Mouse (Mus musculus): ENCODE results near the gene Tiam1. TPM values are rescaled to one million over a fixed set of nuclear protein-coding genes. Genes with fewer than 3 reads are reported as not detected.

Tiam1 gene
- polyA plus RNA-seq (2016; fragmentation: Nextera tagmentation; extraction: Ambion mirVana), result 49.5 and 59.7 TPM in 2 replicates

DNA sequence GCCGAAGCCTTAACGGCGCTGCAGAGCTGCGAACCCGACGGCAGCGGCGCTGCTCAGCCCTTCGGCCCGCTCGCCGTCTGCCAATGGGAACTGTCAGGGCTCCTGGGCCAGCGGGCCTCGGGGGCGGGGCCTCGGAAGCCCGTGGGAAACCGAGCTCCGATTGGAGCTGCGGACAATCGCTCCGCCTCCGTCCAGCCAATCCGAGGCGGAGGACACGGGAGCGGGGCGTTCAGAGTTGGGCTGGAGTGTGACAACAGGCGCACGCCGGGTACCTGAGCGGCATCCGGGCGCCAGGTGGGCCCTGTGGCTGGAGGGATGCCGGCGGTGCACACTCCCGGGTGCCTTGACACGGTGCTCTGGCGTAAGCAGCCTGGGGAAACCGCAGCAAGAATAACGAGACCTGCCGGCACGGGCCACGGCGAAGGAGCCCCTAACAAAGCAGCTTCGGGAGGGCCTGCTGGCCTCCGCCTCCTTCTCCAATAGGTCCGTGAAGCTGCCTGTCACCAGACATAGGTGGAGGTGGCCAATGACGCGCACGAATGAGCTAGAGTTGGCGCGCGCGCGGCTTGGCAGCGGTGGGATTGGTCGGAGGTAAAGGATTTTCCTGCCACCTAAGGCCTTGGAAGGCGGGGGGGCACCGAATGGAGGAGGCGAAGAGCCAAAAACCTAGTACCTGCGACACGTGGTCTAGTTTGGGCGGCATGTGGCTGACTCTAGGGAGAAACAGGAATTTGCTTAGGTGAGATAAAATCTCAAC is at the start of gene Tiam1:
Gene Tiam1, minus strand, starts transcription at position 10 of the 757 bp plus-strand sequence.
- Histone ChIP-seq H3K27ac (peak within 1 kb of the TSS; percentile 94), H3K9ac (replicated peaks) (peak within 1 kb of the TSS; percentile 79), H3K36me3 (no peaks in the 10 kb centered on the region), H3K27me3 (no peaks in the 10 kb centered on the region), H3K9me3 (no peaks in the 10 kb centered on the region), H3K4me1 (replicated peaks) (peaks cover 44% of the 10 kb centered on the region), H3K4me3 (replicated peaks) (peak within 1 kb of the TSS; percentile 81), H3K4me2 (peak within 1 kb of the TSS; percentile 90)
- peak; percentile 97 for ATAC-seq (ENCODE audit: insufficient number of reproducible peaks, insufficient read depth, low FRiP score, low TSS enrichment, low read depth)
- WGBS, result under 1% methylated on average over 64 of the region's 64 CpGs

DNA sequence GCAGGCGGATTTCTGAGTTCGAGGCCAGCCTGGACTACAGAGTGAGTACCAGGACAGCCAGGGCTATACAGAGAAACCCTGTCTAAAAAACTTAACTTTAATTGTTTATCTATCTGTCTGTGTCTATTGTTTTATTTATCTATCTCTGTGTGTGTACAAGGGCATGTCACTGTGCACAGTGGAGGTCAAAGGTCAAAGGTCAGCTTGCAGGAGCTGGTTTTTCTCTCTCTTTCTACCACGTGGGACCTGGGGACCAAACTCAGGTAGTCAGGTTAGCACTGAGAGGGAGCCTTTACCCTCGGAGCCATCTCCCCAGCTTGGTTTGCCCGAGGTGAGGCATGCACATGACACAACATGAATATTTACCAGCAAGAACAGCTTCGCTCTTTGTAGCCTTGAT is 47.7 kb upstream of the Tiam1 start:
- no peaks in the 10 kb centered on the region for H3K27me3 ChIP-seq
- 74% methylated on average over 6 of the region's 6 CpGs for whole genome bisulfite sequencing
- H3K36me3 ChIP-seq, result no peaks in the 10 kb centered on the region
- H3K9me3 ChIP-seq, result no peaks in the 10 kb centered on the region
- H3K27ac ChIP-seq, result no peak overlapping the region
- H3K4me2 ChIP-seq, result no peak overlapping the region
- H3K9ac ChIP-seq (replicated peaks), result no peak overlapping the region
- ATAC-seq (ENCODE audit: insufficient number of reproducible peaks, insufficient read depth, low FRiP score, low TSS enrichment, low read depth), result no peak; the same call in 1 of the 2 replicates
- H3K4me1 ChIP-seq (replicated peaks), result 0 out of 2 replicates have a peak, but pooled peaks cover 5% of the 10 kb centered on the region
- H3K4me3 ChIP-seq (replicated peaks), result no peak overlapping the region

DNA sequence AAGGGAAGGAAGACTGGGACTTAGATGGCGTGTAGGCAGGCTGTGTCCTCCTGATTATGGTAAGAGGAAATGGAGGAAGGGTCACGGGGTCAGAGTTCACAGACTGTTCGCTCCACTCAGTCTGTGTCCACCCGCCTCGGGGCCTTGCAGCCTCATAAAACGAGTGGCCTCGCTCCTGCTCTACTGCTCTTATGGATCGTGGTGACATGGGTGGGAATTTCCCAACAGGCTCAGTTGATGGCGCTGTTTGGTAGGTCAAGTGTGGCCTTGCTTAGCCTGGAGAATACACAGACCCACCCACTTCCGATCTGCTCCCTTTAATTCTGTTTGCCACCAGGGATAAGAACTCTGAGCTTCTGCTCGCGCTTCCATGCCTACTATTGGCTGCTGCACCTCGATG is 43.9 kb upstream of the Tiam1 start:
- 20% methylated on average over 13 of the region's 13 CpGs for WGBS
- H3K4me2 ChIP-seq, result no peak overlapping the region
- H3K4me1 ChIP-seq (replicated peaks), result 0 out of 2 replicates have a peak, but pooled peaks cover 5% of the 10 kb centered on the region
- H3K27ac ChIP-seq, result no peak overlapping the region
- H3K4me3 ChIP-seq (replicated peaks), result no peak overlapping the region
- no peaks in the 10 kb centered on the region for H3K9me3 ChIP-seq
- no peaks in the 10 kb centered on the region for H3K36me3 ChIP-seq
- H3K9ac ChIP-seq (replicated peaks), result no peak overlapping the region
- H3K27me3 ChIP-seq, result no peaks in the 10 kb centered on the region
- ATAC-seq (ENCODE audit: insufficient number of reproducible peaks, insufficient read depth, low FRiP score, low TSS enrichment, low read depth), result peak; percentile 48

DNA sequence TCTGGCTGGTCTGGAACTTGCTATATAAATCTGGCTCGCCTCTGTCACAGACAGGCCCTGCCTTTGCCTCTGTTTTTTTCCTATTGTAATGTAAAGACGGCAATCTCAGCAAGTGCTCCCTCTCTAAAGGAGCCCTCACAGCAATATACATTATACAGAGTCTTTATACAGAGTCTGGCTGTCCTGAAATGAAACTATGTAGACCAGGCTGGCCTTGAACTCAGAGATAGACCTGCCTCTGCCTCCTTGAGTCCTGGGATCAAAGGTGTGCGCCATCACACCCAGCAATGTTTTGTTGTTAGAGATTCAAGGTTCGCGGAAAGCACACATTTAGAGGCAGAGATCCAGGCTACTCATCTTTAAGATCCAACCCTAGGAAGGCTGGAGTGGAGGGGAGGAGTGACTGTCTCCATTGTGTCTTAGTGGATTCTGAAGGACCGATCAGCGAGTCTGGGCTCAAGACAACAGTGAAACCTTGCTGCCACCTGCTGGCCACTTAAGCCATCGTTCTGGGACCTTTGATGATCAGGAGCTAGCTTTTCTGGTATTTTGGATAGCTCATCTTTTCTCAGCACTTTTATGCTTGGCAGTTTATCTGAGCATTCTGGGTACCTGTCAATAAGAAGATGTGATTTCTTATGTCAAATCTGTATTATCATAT is 42.5 kb upstream of the Tiam1 start:
- no peaks in the 10 kb centered on the region for H3K36me3 ChIP-seq
- no peaks in the 10 kb centered on the region for H3K27me3 ChIP-seq
- WGBS, result 41% methylated on average over 8 of the region's 8 CpGs
- H3K9me3 ChIP-seq, result no peaks in the 10 kb centered on the region
- 0 out of 2 replicates have a peak, but pooled peaks cover 5% of the 10 kb centered on the region for H3K4me1 ChIP-seq (replicated peaks)
- no peak overlapping the region for H3K4me2 ChIP-seq
- ATAC-seq (ENCODE audit: insufficient number of reproducible peaks, insufficient read depth, low FRiP score, low TSS enrichment, low read depth), result no peak; the same call in 1 of the 2 replicates
- no peak overlapping the region for H3K9ac ChIP-seq (replicated peaks)
- H3K27ac ChIP-seq, result no peak overlapping the region
- H3K4me3 ChIP-seq (replicated peaks), result no peak overlapping the region

DNA sequence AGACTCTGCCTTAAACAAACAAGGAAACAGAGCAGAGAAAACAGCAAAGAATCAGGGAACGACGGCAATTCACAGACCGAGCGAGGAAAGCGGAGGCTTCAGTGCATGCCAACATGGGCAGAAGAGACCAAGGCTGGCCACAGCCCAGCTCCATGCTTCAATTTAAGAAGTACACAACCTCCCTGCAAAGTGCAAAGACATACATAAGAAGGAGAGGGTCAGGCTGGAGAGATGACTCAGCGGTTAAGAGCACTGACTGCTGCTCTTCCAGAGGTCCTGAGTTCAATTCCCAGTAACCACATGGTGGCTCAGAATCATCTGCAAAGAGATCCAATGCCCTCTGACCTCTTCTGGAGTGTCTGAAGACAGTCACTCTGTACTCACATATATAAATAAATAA is 40.6 kb upstream of the Tiam1 start:
- H3K4me1 ChIP-seq (replicated peaks), result 0 out of 2 replicates have a peak, but pooled peaks cover 5% of the 10 kb centered on the region
- ATAC-seq (ENCODE audit: insufficient number of reproducible peaks, insufficient read depth, low FRiP score, low TSS enrichment, low read depth), result no peak
- no peak overlapping the region for H3K4me3 ChIP-seq (replicated peaks)
- 82% methylated on average over 6 of the region's 6 CpGs for WGBS
- H3K27me3 ChIP-seq, result no peaks in the 10 kb centered on the region
- H3K4me2 ChIP-seq, result no peak overlapping the region
- no peak overlapping the region for H3K9ac ChIP-seq (replicated peaks)
- no peaks in the 10 kb centered on the region for H3K36me3 ChIP-seq
- no peak overlapping the region for H3K27ac ChIP-seq
- H3K9me3 ChIP-seq, result no peaks in the 10 kb centered on the region

- WGBS, result 84% methylated on average over 8 of the region's 8 CpGs
- Histone ChIP-seq H3K4me3 (replicated peaks) (no peak overlapping the region), H3K9ac (replicated peaks) (no peak overlapping the region), H3K27me3 (no peaks in the 10 kb centered on the region), H3K27ac (no peak overlapping the region), H3K36me3 (no peaks in the 10 kb centered on the region), H3K9me3 (no peaks in the 10 kb centered on the region), H3K4me1 (replicated peaks) (no peaks in the 10 kb centered on the region), H3K4me2 (no peak overlapping the region)
- no peak for ATAC-seq (ENCODE audit: insufficient number of reproducible peaks, insufficient read depth, low FRiP score, low TSS enrichment, low read depth)
These were observed 38.1 kb upstream of the Tiam1 start for GRCm38 (mm10) chr16:90181673-90182072.

DNA sequence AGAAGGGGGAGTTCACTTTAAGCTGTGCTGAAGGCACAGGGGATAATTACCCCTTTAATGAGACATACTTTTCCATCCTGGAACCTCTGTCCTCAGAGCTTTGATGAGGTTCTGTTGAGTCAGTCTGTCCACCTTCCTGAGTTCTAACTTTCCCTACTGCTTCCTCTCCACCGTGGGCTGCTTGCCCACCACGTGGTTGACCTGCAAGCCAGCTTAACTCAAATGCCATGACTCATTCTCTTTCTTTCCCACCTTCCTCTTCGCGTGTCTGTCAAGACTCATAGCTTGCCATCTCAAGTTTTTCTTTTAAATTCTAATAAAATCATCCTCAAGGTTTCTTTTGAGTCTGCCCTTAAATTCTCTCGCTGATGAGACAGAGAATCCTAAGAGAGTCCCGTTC is 37.4 kb upstream of the Tiam1 start:
- Histone ChIP-seq H3K4me1 (replicated peaks) (no peaks in the 10 kb centered on the region), H3K4me3 (replicated peaks) (no peak overlapping the region), H3K27me3 (no peaks in the 10 kb centered on the region), H3K9ac (replicated peaks) (no peak overlapping the region), H3K9me3 (no peaks in the 10 kb centered on the region), H3K27ac (no peak overlapping the region), H3K36me3 (no peaks in the 10 kb centered on the region), H3K4me2 (no peak overlapping the region)
- no peak for ATAC-seq (ENCODE audit: insufficient number of reproducible peaks, insufficient read depth, low FRiP score, low TSS enrichment, low read depth)
- WGBS, result 90% methylated on average over 6 of the region's 6 CpGs

DNA sequence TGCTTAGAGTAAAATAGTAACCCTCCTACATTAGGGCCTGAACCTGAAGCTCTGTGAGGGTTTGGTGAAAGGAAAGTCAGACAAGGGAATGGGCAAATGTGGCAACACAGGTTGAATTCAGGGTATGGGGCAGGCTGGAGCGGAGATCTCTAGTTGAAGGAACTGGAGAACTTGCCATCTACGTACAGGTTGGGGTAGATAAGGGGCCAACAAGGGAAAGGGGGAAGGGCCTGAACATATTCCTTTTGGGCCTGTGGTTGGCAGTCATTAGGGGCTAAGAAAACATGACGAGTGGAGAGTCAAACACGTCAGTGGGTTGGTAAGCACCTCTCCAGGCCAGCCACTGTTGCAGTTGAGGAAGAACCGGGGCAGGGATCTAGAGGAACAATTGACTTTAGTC is 36.3 kb upstream of the Tiam1 start:
- Histone ChIP-seq H3K9me3 (no peaks in the 10 kb centered on the region), H3K36me3 (no peaks in the 10 kb centered on the region), H3K9ac (replicated peaks) (no peak overlapping the region), H3K27me3 (no peaks in the 10 kb centered on the region), H3K4me3 (replicated peaks) (no peak overlapping the region), H3K27ac (no peak overlapping the region), H3K4me2 (no peak overlapping the region), H3K4me1 (replicated peaks) (no peaks in the 10 kb centered on the region)
- no peak for ATAC-seq (ENCODE audit: insufficient number of reproducible peaks, insufficient read depth, low FRiP score, low TSS enrichment, low read depth)
- WGBS, result 88% methylated on average over 5 of the region's 5 CpGs

- Histone ChIP-seq H3K9me3 (no peaks in the 10 kb centered on the region), H3K4me2 (no peak overlapping the region), H3K4me3 (replicated peaks) (no peak overlapping the region), H3K4me1 (replicated peaks) (no peaks in the 10 kb centered on the region), H3K36me3 (no peaks in the 10 kb centered on the region), H3K27me3 (no peaks in the 10 kb centered on the region), H3K9ac (replicated peaks) (no peak overlapping the region), H3K27ac (no peak overlapping the region)
- no peak for ATAC-seq (ENCODE audit: insufficient number of reproducible peaks, insufficient read depth, low FRiP score, low TSS enrichment, low read depth)
- 96% methylated on average over 3 of the region's 3 CpGs for WGBS
These were observed 34.8 kb upstream of the Tiam1 start for GRCm38 (mm10) chr16:90178404-90178803.

DNA sequence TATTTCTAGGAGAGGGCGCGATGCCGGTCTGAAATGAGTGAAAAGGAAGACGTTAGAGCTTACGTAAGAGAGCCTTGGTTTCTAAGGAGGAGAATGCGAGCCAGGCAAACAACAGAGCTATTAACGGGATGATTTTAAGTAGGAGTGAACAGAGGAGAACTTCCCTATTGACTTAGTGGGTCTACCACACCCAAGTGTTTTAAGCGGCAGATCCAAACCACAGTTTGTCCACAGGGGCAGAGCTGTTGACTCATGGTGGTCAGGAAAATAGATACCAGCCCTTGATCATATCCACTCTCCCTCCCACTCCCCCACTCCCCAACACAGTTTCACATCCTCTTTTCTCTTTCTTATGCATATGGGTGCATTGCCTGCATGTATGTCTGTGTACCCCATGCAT is 33.9 kb upstream of the Tiam1 start:
- no peaks in the 10 kb centered on the region for H3K9me3 ChIP-seq
- H3K4me2 ChIP-seq, result no peak overlapping the region
- H3K27me3 ChIP-seq, result no peaks in the 10 kb centered on the region
- 84% methylated on average over 8 of the region's 8 CpGs for whole genome bisulfite sequencing
- H3K27ac ChIP-seq, result no peak overlapping the region
- ATAC-seq (ENCODE audit: insufficient number of reproducible peaks, insufficient read depth, low FRiP score, low TSS enrichment, low read depth), result no peak
- H3K4me1 ChIP-seq (replicated peaks), result no peaks in the 10 kb centered on the region
- no peak overlapping the region for H3K9ac ChIP-seq (replicated peaks)
- H3K4me3 ChIP-seq (replicated peaks), result no peak overlapping the region
- H3K36me3 ChIP-seq, result no peaks in the 10 kb centered on the region

GRCm38 (mm10) chr16:90176472-90176871 is 32.9 kb upstream of the Tiam1 start:
- Histone ChIP-seq H3K36me3 (no peaks in the 10 kb centered on the region), H3K27ac (no peak overlapping the region), H3K9me3 (no peaks in the 10 kb centered on the region), H3K9ac (replicated peaks) (no peak overlapping the region), H3K27me3 (no peaks in the 10 kb centered on the region), H3K4me1 (replicated peaks) (no peaks in the 10 kb centered on the region), H3K4me2 (no peak overlapping the region), H3K4me3 (replicated peaks) (no peak overlapping the region)
- 67% methylated on average over 10 of the region's 10 CpGs for WGBS
- no peak for ATAC-seq (ENCODE audit: insufficient number of reproducible peaks, insufficient read depth, low FRiP score, low TSS enrichment, low read depth)
